Mouse (Mus musculus) kidney, postnatal 14 days (tissue): ENCODE measurements at regions not wholly inside any gene's neighbourhood (a gene's known extent, or its start where the extent isn't known, plus 50 kb on each side); places are given as distances from the start of the nearest gene placed in this dataset.

ENCODE experiments used
- DNase-seq: peaks from one replicate; pipeline ENCODE4 v3.0.0; 2022; ENCODE audit warnings: mixed read lengths

- DNase-seq = no peak
Observed at GRCm38 (mm10) chr11:112889760-112890159, 107.7 kb downstream of the Sox9 start.

GRCm38 (mm10) chr11:112897597-112897996 is 115.6 kb downstream of the Sox9 start:
- no peak for DNase-seq

GRCm38 (mm10) chr11:112902618-112903017 is 120.6 kb downstream of the Sox9 start:
- no peak for DNase-seq

DNA sequence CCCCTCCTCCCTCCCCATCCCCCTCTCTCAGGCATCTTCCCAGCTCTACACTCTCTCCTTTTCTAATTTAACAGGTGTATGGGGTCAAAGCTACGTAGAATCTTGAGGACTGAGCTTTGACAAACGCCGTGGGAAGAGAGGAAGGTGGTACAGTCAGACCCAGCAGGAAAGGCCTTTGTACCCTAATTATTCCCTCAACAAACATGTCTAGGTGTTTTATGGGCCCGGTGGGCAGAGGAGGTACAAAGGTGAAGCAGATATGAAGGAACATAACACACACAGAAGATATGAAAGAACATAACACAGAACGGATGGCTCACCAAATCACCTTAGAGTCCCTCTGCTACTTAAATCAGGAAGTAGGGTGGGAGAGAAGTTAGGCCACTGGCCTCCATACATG is 128.3 kb downstream of the Sox9 start:
- DNase-seq = no peak

GRCm38 (mm10) chr11:112912875-112913274 is 130.9 kb downstream of the Sox9 start:
- no peak for DNase-seq

GRCm38 (mm10) chr11:112916923-112917322 is 134.9 kb downstream of the Sox9 start:
- DNase-seq = no peak

- DNase-seq = no peak
Observed at GRCm38 (mm10) chr11:112920131-112920530, 138.1 kb downstream of the Sox9 start.

GRCm38 (mm10) chr11:112924577-112924976 is 142.6 kb downstream of the Sox9 start:
- DNase-seq = no peak

DNA sequence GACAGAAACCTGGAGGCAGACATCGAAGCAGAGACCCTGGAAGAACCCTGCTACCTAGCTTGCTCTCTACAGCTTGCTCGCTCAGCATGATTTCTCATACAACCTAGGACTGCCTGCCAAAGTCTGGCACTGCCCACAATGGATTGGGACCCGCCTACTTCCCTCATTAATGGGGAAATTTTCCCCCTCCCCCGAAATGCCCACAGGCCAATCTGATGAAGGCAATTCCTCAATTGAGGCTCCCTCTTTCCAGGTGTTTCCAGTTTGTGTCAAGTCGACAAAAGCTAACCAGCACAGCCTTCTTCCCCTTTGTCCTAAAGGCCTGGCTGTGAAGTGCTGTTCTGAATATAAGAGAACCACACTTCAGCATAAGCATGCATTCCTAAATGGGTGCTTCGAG is 143.1 kb downstream of the Sox9 start:
- no peak for DNase-seq

DNA sequence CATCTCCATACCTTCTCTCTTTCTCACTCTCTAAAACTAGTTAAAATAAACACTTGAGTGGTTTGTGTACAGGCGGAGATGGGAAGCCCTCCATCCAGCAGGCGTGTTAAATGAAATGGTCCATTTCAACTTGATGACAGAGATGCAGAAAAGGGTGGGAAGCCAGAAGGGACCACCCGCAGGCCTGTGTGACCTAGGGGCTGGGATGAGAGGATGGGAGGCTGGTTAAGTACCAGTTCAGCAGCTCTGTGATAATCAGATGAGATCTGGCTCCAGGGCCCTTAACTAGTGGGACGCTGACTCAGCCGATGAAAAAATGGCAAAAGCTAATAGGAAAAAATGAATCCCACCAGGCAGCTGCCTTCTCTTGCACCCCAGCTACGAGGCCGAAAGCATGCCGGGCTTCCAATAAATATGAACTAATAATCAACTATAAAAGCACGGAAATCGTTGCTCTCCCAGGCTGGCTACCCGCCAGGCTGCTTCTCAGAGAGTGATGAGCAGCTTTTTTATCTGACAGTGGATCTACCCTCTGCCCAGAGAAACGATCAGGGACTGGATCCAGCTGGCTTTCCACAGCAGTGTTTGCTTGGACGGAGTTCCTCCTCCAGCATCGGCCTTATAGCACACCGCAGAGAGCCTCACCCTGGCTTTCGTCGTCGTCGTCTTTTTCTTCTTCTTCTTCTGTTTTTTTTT is 144.5 kb downstream of the Sox9 start:
- peak; percentile 47 for DNase-seq

DNA sequence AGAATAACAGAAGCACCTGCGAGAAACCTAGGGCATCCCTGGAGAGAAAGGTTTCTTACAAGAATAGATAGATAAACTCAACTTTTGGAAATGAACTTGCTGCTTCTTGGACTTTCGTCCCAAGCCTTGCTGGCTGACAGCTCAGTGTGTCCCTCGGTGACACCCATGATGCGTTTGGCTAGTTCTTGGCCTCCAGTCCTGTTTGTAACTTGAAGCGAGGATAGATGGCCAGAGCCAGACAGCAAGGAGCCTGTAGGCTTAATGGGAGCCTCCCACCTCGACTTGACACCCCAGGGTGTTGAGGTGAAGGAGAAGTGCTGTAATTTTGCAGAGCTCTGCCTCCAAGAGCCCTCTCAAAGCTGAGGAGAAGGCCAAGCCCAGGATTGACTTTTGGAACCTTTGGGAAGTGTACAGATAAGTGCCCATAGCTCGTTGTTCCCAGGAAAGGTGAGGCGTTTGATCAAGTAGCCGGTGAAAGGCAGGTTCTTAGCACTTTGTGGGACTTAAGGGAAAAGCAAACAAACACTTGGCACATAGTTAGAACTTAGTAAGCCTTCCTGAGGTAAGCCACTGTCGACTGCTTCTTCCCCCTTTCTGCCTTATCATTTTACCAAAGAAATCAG is 148.3 kb downstream of the Sox9 start:
- no peak for DNase-seq

GRCm38 (mm10) chr11:112938035-112938434 is 156.0 kb downstream of the Sox9 start:
- DNase-seq = no peak

DNA sequence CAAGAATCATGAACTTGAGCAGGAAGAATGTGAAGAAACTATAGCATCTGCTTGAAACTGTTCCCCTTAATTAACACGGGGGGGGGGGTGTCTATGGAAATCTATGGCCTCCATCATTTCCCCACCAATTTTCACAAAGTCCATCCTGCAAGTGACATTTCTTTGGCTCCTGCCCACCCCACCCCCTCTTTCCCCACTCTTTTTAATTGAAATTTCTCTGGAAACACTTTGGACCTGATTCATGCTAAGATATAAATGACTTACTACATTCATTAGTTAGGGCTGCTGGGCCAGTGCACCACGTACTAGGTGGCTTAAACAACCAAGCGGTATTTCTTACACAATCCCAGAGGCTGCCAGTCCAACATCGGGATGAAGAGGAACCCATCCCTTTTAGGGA is 169.4 kb downstream of the Sox9 start:
- no peak for DNase-seq

GRCm38 (mm10) chr11:112952356-112952755 is 170.3 kb downstream of the Sox9 start:
- no peak for DNase-seq

DNA sequence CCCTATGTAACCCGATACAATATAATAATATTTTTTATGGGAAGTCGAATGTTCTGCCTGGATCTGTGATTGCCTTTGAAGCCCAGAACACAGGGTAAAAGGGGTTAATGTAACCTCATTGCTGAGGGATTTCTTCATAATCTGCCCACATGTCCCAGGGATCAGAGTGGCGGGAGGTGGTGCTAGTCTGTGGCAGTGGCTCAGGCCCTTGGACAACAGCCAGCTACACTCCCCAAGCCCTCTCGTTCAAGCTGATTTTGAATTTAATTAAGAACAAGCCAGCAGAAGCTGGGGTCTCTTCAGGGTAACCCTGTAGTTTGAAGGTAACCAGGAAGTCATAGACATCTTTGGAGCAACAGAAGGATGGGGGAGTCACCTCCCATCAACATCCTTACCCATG is 171.5 kb downstream of the Sox9 start:
- no peak for DNase-seq

GRCm38 (mm10) chr11:112956748-112957440 is 174.9 kb downstream of the Sox9 start:
- peak; percentile 2 for DNase-seq

- DNase-seq = no peak
Observed at GRCm38 (mm10) chr11:112959609-112960008, 177.6 kb downstream of the Sox9 start.

- no peak for DNase-seq
Observed at GRCm38 (mm10) chr11:112973286-112973685, 191.3 kb downstream of the Sox9 start.

- DNase-seq = no peak
Observed at GRCm38 (mm10) chr11:112974893-112975292, 192.9 kb downstream of the Sox9 start.

DNA sequence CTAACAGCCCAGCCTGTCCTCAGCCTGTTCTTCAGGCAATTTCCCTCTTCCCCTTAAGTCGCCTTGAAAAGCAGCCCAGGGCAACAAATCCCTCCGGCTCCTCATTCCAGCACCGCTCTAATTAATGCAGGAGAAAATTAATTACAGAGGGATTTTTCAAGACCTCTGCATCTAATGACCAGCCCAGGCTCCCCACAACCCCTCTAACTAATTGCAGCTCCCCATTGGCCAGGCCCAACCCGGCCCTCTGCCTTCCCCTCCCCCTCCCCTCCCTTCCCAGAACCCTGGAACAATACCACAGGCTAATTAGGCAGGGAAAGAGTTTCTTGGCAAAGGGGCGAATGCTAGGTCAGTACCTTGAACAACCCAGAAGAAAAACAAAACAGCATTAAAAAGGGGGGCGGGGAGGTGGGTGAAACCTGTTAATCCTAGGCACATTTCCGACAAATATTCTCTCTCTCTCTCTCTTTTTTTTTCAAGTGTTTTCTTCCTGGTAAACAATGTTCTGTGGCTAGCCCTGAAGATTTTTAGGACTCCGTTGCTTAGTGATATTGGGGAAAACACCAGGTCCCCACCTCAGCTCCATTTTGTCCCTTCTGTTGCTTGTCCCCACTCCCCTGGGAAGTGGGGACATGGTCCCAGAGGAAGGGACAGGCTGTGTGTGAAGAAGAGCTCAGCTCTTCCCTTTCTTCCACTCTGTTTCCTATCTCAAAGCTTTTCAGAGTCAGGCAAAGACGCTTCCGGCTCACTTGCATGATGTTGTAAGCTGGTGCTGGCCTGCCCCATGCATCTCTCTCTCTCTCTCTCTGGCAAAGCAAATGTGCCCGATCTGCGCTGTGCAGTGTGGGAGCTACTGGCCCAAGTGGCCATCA is 195.1 kb downstream of the Sox9 start:
- DNase-seq = no peak

DNA sequence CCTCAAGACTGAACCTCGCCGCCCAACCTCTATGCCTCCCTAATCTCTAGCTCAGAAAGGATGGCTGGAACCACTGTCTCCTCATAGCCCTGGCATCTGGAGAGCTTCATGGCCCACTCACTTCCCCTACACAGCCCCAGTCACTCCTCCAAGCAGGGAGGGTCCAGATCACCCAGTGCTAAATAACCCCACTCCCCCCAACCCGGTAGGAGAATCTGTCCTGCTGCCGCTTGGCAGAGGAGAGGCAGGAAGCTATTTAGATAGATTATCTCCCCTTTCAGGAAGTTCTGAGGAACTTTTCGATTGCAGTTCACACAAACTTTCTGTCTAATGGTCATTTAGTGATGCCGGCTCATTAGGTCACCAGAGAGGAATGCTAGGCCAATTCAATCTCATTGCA is 196.9 kb downstream of the Sox9 start:
- no peak for DNase-seq

GRCm38 (mm10) chr11:112979413-112979812 is 197.4 kb downstream of the Sox9 start:
- DNase-seq = no peak

DNA sequence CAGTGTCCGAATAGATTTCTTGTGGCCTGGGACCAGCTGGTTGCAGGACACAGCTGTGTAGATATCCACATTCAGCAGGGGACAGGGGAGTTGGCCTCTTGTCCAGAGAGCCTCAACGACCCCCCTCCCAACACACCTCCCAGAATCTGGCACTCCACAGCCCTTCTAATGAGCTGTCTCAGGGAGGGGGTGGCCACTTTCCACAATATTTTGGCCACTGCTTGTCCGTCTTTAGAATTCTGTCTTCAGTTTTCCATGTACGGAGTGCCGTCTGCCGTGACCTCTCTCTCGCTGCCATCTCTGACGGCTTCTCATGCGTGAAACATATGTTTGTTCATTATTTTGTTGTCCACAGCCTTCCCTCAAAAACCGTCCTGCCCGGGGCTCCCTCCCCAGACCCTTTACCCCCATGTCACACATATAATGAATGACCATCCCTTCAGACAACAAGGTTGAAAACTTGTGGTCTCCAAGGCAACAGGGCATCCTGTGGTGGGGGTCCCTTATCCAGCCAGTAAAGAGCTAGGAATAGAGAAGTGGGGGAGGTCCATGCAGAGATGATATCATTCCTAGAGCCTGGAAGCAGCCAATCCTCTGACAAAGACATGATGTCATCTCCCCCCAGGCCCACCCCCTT is 200.3 kb downstream of the Sox9 start:
- DNase-seq = no peak
